Mouse (Mus musculus): ENCODE data around the gene Snapc2. TPM values are rescaled to one million over a fixed set of nuclear protein-coding genes. Genes with fewer than 3 reads are reported as not detected.

Gene Snapc2
- polyA plus RNA-seq, 1 experiment from 2014 or later, result 8.9 TPM

DNA sequence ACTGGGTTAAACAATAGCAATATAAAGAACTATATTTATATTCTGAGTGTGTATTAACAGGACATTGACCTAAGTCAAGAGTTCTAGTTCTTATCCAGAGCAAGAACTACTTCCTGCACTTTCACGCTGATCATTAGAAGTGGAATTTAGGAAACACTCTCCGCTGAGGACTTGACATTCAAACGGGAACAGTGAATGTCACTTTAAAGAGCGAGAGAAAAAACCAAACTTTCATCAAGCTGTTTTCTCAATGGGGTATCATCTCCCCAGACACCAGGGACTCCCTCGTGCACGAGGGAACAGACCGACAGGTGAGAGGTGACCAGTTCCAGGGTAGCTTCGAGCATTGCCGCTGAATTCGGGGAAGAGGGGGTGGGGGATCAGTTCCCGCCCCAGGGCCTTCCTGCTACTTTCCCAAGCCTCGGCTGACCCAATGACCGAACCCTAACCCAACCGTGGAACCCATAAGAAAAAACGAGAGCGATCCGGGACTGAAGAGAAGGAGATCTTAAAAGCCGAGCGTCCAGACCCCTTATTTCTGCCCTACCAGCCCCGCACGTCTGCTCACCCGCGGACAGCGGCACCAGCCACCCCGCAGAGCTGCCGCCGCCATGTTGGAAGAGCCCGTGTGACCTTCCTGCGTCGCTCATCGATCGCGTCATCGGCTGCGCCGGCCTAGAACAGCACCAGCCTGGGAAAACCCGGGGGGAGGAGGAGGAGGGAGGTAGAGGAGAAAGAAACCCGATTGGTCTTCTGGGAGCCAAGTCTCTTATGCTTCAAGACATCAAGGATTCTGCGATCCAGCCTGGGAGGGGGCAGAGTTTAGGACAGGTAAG, 22.6 kb downstream of the Snapc2 start, which contains the start of gene Timm44:
Gene Timm44 (minus strand): TSS at position 639 of the 836 bp plus-strand sequence.
- peaks cover 38% of the 10 kb centered on the region for H3K79me2 ChIP-seq (ENCODE audit: inconsistent target)
- H3K4me3 ChIP-seq (ENCODE audit: inconsistent target), result peak within 1 kb of the TSS; percentile 97
- peaks cover 12% of the 10 kb centered on the region for H3K36me3 ChIP-seq (ENCODE audit: inconsistent target)
- H3K27ac ChIP-seq, result peak within 1 kb of the TSS; percentile 58
- under 1% methylated on average over 37 of the region's 39 CpGs for WGBS (ENCODE audit: missing documents)

DNA sequence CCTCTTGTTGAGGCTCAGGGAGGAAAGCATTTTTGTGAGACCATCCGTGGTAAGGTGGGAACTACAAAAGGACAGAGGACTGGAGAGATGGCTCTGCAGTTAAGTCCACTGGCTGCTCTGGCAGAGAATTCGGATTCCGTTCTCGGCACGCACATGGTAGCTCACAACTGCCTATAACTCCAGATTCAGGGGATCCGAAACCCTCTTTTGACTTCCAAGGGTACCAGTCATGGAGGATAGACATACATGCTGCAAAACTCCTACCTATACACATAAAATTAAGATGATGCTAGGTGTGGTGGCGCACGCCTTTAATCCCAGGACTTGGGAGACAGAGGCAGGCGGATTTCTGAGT, 23.2 kb downstream of the Snapc2 start:
- Histone ChIP-seq H3K79me2 (ENCODE audit: inconsistent target) (peaks cover 38% of the 10 kb centered on the region), H3K27ac (0 out of 2 replicates have a peak overlapping the region, but pooled peaks have one; percentile 7), H3K36me3 (ENCODE audit: inconsistent target) (peaks cover 12% of the 10 kb centered on the region), H3K4me3 (ENCODE audit: inconsistent target) (peak overlapping the region; percentile 97)
- WGBS (ENCODE audit: missing documents), result 28% methylated on average over 9 of the region's 9 CpGs

DNA sequence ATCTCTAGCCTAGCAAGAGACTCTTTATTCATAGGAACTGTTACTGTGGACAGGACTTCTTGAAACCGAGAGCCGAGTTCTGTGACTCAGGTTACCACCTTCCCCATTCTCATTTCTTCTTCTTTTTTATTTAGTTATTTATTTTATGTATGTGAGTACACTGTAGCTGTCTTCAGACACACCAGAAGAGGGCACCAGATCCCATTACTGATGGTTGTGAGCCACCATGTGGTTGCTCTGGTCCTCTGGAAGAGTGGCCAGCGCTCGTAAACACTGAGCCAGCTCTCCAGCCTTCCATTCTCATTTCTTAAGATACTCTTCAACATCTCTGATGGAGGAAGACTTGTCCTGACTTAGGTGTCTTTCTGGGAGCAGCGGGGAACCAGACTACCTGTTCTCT, 39.9 kb downstream of the Snapc2 start:
- Histone ChIP-seq H3K27ac (no peak overlapping the region), H3K4me3 (ENCODE audit: inconsistent target) (no peak overlapping the region), H3K36me3 (ENCODE audit: inconsistent target) (peaks cover 73% of the 10 kb centered on the region), H3K79me2 (ENCODE audit: inconsistent target) (no peaks in the 10 kb centered on the region)
- 84% methylated on average over 4 of the region's 5 CpGs for WGBS (ENCODE audit: missing documents)

DNA sequence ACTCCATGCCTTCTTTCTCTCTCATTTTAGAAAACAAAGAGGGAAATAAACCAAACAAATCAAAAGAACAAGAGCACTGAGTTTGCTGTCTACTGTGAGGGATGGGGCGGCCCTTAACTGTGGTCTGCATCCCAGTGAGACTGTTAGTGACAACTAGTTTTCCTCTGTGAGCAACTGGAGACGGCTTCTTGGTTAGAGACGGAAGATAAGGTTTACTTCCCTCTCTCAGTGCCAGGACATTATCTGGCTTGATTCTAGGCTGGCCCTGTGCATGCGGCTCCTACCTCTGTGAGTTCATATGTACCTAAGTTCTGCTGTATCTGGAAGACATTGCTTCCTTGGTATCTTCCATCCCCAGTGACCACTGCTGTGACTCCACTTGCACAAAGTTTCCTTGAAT, 44.9 kb downstream of the Snapc2 start:
- 100% methylated on average over 4 of the region's 4 CpGs for WGBS (ENCODE audit: missing documents)
- no peak overlapping the region for H3K4me3 ChIP-seq (ENCODE audit: inconsistent target)
- peaks cover 70% of the 10 kb centered on the region for H3K36me3 ChIP-seq (ENCODE audit: inconsistent target)
- no peak overlapping the region for H3K27ac ChIP-seq
- H3K79me2 ChIP-seq (ENCODE audit: inconsistent target), result no peaks in the 10 kb centered on the region

DNA sequence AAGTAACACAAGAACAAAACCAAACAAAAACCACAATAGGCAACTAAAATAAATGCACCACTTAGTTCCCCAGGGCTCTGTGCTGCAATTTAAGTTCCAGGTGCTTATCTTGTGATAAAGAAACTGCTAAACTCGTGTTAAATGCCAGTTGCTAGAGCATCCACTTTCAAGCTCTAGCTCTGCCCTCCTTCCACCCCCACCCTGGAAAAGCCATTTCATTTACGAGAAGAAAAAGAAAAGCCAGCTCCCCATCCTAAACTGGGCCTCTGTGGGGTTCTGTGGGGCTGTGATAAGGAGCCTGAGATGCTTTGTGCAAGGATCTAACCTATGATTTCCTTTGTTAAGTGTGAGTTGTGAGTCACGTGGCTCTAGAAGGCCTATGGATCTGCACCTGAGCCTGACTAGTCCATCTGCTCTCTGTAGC, 51.3 kb downstream of the Snapc2 start:
- Histone ChIP-seq H3K79me2 (ENCODE audit: inconsistent target) (peaks cover 37% of the 10 kb centered on the region; the same call in 1 of the 2 replicates), H3K4me3 (ENCODE audit: inconsistent target) (no peak overlapping the region), H3K27ac (no peak overlapping the region), H3K36me3 (ENCODE audit: inconsistent target) (peaks cover 64% of the 10 kb centered on the region)
- 80% methylated on average over 3 of the region's 3 CpGs for WGBS (ENCODE audit: missing documents)

Other genes starting within 250 kb of the Snapc2 start
- not detected in 3 replicates for gene Cd209f, start 147.2 kb upstream of the Snapc2 start, polyA plus RNA-seq (2018)
- gene Cd209g, start 119.0 kb upstream of the Snapc2 start, polyA plus RNA-seq (2018), result not detected in 3 replicates
- gene Evi5l, start 86.5 kb upstream of the Snapc2 start, polyA plus RNA-seq (2018), result 6.2 to 7.8 TPM (median 7.6 TPM) in 3 replicates
- 0.03 TPM in 1 of 3 replicates, not detected in the others for gene Prr36, start 35.6 kb upstream of the Snapc2 start, polyA plus RNA-seq (2018)
- gene Lrrc8e, start 26.3 kb upstream of the Snapc2 start, polyA plus RNA-seq (2018), result not detected in 3 replicates
- gene Map2k7, start 14.3 kb upstream of the Snapc2 start, polyA plus RNA-seq (2018), result 21.7 to 28.2 TPM (median 26.9 TPM) in 3 replicates
- 0.10 to 0.22 TPM in 2 of 3 replicates, not detected in the other for gene Gm49320, start 14.2 kb upstream of the Snapc2 start, polyA plus RNA-seq (2018)
- 0.36 to 1.4 TPM (median 0.42 TPM) in 3 replicates for gene Tgfbr3l, start 4.9 kb upstream of the Snapc2 start, polyA plus RNA-seq (2018)
- gene Ctxn1, start 6.2 kb downstream of the Snapc2 start, polyA plus RNA-seq (2018), result not detected in 3 replicates
- gene Timm44, start 22.8 kb downstream of the Snapc2 start, polyA plus RNA-seq (2018), result 41.5 to 47.7 TPM (median 45.0 TPM) in 3 replicates
- gene Ccl25, start 72.1 kb downstream of the Snapc2 start, polyA plus RNA-seq (2018), result 7.1 to 8.6 TPM (median 7.9 TPM) in 3 replicates
- 38.9 to 70.8 TPM (median 49.9 TPM) in 3 replicates for gene Elavl1, start 72.3 kb downstream of the Snapc2 start, polyA plus RNA-seq (2018)
- 0.17 to 1.8 TPM (median 0.42 TPM) in 3 replicates for gene Cers4, start 239.9 kb downstream of the Snapc2 start, polyA plus RNA-seq (2018)

All from macrophage (primary cell).